Mouse (Mus musculus): ENCODE measurements around the gene Kars.

Kars gene

DNA sequence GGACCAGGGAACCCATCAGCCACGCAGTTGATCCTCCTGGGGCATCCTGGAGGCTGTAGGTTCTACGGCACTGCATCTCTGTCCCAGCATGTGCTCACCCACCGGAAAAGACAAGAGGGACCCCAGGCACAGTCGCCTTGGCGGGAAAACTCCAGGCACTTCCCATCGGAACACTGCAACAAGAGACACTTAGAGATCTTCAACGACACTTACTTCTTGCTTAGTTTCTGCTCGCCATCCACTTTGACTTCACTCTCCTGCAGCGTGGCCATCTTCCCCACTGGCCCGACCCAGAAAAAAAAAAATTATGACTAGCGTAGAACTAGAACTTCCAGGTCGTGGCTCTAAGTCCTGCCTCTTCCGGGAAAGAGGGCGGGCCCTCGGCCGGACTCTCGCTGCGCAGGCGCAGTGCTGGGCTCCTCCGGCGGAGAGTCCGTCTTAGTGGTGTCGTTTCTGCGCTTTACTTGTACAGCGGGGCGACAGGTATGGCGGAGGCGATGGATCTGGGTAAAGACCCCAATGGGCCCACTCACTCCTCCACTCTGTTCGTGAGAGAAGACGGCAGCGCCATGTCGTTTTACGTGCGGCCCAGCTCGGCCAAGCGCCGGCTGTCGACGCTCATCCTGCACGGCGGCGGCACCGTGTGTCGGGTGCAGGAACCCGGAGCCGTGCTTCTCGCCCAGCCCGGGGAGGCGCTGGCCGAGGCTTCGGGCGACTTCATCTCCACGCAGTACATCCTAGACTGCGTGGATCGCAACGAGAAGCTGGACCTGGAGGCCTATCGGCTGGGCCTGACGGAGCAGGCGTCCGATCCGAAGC, at the start of gene Kars, which contains the start of gene Terf2ip:
Kars (minus strand) TSS at position 327 of the 819 bp plus-strand sequence.
Terf2ip (plus strand) TSS at position 402 of the 819 bp plus-strand sequence.
- ATAC-seq (ENCODE audit: low TSS enrichment), result peak; percentile 96

DNA sequence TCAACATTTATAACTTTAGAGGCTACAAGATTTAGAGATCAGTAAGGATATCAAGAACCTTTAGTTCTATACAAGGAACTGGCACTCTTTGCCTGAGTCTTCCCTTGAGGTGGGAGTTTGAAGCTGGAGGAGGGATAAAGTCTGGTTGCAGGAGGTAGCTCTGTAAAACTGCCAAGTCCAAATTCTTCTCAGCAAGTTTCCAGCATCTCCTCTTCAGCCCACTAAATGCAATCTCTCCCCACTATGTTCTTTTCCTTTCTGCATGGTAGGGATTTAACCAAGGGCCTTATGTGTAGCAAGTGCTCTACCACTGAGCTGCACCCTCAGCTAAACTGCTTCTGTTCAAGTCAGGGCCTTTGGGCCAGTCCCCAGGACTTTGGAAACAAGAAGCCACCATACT, 43.3 kb upstream of the Kars start:
- ATAC-seq (ENCODE audit: low TSS enrichment), result peak; percentile 94

DNA sequence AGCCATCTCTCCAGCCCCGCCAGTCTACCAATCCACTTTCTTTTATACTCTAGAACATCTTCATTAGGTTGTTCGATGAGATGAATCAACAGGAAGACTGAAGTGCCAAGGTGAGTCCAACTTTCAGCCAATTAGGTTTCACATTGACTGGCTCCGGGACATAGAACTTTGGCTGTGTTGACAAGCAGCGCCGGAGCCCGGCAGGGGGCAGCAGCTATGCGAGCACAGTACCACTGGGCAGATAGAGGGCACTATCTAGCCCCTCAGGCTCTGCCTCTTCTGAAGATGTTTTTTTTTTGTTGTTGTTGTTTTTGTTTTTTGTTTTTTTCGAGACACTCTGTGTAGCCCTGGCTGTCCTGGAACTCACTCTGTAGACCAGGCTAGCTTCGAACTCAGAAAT, 40.4 kb upstream of the Kars start:
- ATAC-seq (ENCODE audit: low TSS enrichment), result no peak

DNA sequence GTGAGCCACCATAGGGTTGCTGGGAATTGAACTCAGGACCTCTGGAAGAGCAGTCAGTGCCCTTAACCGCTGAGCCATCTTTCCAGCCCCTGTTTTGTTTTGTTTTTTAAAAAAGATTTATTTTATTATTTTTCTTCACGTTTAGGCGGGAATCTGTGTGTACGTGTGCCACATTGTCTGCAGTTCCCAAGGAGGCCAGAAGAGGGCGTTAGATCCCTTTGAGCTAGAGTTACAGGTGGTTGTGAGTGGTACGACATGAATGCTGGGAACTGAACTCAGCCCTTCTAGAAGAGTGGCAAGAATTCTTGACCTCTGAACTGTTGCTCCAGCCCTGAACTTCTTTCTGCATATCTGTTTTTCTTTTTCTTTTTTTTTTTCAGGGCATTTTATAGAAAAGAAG, 38.9 kb upstream of the Kars start:
- no peak for ATAC-seq (ENCODE audit: low TSS enrichment)

DNA sequence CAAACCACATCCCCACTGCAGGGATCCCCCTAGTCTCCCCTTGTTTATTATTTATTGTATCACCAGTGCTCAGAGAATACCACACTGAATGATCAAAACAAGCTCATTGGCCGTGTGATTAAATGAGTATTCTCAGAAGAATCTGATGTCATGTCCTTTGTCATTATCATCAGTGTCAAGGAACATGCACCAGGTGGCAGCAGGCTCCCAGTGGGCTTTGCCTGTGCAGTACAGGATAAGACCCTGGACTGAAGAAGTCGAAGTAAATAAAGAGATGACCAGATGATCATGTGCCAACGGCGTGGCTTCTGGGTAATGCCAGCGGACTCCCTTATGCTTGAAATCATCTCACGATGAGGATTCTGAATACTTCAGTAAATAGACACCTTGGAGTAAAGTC, 37.2 kb upstream of the Kars start:
- ATAC-seq (ENCODE audit: low TSS enrichment), result no peak

DNA sequence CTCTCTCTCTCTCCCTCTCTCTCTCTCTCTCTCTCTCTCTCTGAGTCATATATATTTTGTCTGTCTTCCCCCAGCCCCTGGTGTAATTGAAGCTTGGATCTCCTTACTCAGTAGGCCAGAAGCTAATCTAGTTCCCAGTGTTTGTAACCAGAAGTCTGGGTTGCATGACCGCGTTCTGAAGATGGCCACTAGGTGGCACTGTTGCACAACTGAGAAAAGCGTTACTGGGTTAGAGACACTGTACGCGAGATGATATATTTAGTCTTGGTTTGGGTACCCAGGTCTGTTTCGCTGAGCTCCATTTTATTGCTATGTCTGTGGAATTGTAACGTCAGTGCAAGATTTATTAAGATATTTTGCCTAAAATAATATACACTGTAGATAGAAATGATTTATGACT, 34.8 kb upstream of the Kars start:
- peak; percentile 99 for ATAC-seq (ENCODE audit: low TSS enrichment)

DNA sequence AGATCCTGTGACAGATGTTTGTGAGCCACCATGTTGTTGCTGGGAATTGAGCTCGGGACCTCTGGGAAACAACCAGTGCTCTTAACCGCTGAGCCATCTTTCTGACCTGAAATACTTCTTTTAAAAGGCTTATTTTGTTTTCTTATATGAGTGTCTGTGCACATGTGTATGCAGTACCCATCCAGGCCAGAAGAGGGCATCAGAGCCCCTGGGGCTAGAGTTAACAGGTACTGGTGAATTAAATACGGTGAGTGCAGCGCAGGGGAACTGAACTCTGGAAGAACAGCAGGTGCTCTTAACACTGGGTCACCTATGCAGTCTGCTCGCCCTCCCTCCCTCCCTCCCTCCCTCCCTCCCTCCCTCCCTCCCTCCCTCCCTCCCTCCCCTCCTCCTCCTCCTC, 34.1 kb upstream of the Kars start:
- no peak for ATAC-seq (ENCODE audit: low TSS enrichment)

DNA sequence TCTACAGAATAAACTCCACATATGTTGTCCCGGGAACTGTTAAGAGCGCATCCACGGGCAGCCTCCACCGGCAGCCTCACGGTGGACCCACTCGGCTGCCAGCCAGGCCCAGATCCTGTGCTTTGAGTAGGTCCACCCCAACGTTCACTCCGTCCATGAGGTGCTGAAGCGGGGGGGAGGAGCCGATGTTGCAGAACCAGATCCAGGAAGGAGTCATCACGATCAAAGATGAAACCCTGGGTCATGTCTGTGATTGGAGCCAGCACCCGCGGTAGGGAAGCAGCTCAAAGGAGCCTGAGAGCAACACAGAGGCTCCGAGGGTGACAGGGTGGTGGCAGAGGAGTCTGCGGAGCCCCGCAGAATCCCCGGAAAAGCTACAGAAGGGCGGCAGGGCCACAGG, 26.4 kb upstream of the Kars start:
- ATAC-seq (ENCODE audit: low TSS enrichment), result no peak

DNA sequence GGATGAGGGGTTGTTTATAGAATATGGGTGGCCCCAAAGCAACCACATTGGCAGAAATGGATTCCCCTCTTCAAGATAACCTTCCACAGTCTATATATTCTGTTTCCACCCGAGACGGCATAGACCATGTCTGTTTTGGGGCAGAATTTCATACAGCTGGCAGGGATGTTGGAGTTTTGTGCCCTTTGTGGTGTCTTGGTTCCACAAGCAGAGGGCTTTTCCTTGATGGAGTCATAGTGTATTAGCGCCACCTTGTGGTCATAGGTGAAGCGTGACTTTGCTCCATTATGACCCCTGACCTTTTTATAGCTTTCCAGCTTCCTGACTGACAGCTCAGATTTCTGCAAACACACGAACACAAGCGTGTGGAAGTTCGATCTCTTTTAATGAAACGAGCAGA, 23.5 kb upstream of the Kars start:
- ATAC-seq (ENCODE audit: low TSS enrichment), result peak; percentile 85

DNA sequence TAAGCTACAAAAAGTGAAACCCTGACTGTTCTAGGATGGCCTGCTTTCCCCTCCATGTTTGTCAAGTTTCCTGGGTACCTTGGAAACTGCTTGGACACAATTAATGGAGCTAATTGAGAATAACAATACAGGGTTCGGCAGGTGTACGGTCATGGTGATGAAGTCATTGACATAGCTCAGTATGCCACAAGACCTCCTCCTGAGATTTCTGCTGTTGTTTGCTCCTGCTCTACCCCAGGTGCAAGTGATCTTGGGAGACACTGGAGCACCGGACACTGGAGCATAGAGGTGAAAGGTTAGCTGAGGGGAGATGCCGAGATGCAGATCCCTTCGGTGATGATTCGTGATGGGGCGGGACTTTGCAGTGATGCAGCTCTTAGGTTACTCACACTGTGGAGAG, 21.9 kb upstream of the Kars start:
- no peak for ATAC-seq (ENCODE audit: low TSS enrichment)

DNA sequence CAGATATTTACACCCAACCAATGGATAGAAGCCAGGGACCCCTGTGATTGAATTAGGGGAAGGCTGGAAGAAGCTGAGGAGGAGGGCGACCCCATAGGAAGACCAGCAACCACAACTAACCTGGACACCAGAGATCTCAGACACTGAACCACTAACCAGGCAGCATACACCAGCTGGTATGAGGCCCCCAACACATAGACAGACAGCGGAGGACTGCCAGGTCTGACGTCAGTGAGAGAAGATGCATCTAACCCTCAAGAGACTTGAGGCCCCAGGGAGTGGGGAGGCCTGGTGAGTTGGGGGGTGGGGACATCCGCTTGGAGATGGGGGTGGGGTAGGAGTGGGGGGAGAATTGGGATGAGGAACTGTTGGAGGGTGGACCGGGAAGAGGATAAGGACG, 19.5 kb upstream of the Kars start:
- ATAC-seq (ENCODE audit: low TSS enrichment), result no peak

DNA sequence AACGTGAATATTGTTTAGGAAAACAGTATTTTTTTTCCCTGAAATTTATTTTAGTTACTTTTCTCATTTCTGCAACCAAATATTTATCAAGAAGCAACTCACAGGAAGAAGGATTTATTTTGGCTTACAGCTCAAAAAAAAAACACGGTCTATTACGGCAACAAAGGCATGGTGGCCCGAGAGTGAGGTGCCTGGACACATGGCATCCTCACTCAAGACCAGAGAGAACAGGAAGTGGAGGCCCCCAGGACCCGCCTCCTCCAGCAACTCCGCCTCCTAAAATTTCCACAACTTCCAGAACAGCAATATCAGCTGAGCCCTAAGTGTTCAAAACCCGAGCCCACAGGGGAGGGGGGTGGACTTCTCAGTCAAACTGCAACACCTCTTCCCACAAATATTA, 18.3 kb upstream of the Kars start:
- no peak for ATAC-seq (ENCODE audit: low TSS enrichment)

DNA sequence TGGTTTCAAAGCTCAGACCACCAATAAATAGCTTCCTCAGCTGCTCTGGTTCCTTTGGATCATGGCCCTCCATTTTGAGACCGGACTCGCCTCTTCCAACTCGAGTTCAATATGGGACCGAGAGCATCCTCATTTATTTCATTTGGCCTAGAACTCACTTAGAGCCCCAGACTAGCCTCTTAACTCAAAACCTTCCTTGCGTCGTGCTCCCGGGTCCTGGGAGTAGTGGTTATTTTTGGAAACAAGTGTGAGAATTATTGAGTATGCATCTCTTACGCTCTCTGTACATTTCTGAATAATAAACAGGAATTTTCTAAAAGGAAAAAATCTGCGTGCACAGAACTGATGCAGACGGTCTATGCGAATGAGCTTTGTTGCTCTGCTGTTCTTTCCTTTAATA, 3.8 kb upstream of the Kars start, which contains the start of gene Gm6793:
Gm6793 (minus strand) TSS at position 101 of the 400 bp plus-strand sequence.
- no peak for ATAC-seq (ENCODE audit: low TSS enrichment)

DNA sequence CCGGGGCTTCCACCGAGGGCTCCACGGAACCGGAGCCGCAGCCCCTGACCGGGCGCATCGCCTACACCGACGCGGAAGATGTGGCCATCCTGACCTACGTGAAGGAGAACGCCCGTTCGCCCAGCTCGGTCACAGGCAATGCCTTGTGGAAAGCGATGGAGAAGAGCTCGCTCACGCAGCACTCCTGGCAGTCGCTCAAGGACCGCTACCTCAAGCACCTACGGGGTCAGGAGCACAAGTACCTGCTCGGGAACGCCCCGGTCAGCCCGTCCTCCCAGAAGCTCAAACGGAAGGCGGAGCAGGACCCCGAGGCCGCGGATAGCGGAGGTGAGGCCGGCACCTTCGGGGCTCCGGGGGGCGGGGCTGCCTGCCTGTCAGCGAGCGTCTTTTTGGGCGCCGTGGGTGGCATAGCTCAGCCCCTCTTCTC, 706 bp upstream of the Kars start:
- peak; percentile 32; the same call in 1 of the 2 replicates for ATAC-seq (ENCODE audit: low TSS enrichment)

DNA sequence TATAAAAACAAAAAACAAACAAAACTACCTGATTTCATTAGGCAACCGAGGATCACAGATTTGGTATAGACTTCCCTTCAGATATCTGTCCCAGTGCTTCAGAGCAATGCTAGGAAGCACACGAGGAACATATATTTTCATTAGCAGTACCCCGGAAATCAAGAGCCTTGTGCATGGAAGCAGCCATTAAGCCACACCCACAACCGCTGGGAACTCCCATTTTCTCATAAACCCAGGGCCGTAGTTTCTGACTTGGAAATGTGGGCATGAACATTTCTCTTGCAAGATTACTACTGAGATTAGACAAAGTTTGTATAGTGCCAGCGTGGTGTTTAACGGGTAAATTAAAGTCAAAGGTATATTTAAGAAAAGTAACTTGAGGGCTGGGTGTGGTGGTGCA, 1.6 kb downstream of the Kars start:
- ATAC-seq (ENCODE audit: low TSS enrichment), result no peak

DNA sequence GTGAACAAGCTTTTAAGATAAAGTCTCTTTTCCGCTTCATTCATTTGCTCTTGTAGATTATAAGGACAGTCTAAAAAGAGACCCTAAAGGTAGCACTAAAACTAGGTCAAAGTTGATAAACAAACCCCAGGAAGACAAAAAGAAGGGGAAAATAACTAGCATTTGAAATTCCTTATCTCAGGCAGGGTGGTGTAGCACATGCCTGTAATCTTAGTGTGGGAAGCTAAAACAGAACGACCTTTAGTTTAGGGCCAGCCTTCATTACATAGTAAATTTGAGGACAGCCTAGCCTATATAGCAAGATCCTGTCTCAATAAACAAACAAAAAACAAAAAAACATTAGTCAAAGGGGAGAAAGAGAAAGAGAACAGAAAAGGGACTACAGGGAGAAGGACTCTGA, 3.5 kb downstream of the Kars start:
- ATAC-seq (ENCODE audit: low TSS enrichment), result no peak

DNA sequence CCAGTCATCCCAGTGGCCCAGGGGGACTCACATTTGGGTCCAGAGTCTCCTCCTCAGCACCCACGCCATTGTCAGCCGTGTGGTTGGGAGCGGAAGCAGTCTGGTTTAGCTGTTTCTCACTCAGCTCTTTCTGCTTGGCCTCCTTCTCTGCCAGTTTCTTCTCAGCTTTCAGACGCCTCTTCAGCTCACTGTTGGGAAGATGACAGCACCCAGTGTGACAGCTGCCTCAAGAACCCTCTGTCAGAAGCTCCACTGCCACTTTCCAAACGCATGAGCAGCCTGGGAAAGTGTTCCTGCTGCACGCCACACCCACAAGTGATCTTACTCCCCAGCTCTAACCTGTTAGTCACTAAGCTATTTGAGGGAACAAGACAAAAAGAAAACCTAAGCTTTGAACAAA, 5.5 kb downstream of the Kars start:
- peak; percentile 99 for ATAC-seq (ENCODE audit: low TSS enrichment)

DNA sequence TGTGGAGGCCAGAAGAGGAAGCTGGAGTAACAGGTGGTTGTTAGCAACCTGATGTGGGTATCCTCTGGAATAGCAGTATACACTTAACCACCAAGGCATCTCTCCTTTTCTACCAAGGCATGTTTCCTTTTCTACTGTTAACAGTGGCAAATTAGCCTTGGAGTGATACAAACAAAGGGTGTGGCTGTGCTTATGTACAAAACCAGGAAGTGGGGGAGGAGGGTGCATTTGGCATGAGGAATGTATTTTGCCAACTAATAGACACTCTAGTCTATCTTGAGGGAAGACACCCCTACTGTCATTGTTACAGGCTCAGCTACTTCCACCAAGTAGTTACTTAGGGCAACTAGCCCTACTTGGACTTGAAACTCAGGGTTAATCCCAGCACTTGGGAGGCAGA, 6.4 kb downstream of the Kars start:
- no peak for ATAC-seq (ENCODE audit: low TSS enrichment)

DNA sequence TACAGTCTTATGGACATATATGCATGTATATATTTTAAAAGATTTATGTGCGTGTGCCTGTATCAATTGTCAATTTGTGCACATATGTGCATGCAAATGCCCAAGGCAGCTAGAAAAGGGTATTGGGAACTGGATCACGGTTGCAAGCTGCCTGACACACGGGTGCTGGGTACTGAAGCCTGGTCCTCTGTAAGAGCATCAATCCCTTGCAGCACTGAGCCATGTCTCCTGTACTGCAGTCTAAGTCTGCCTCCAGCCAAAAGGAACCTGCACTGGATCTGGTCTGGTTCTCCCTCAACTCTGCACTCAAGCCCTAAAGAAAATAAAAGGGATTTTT, 18.5 kb downstream of the Kars start:
- ATAC-seq (ENCODE audit: low TSS enrichment), result no peak

DNA sequence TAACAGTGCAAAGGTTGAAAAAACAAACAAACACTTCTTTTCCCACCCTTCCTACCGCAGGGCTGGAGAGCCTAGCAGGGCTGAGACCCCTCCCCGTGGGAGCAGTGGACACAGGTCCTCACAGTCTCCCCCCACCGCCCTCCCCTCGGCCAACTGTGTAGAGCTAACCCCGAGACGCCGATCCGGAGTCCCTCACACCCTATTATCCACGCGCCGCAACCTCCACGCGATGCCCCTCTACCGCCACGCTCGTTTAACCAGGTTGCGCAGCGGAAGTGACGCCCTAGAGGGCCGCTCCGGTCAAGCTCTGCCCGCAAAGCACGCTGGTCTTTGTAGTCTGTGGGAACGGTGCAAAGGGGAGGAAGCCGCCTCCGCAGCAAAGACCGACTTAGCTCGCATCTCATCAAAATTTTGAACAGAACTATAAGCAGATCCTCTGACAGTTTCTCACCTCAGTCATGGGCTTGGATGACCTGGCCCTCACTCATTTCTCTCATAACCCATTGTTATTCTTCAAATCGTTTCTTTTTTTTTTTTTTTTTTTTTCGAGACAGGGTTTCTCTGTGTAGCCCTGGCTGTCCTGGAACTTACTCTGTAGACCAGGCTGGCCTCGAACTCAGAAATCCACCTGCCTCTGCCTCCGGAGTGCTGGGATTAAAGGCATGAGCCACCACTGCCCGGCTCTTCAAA, 19.0 kb downstream of the Kars start, which contains the start of gene Adat1:
Adat1 (minus strand) TSS at position 290 of the 690 bp plus-strand sequence.
- peak; percentile 96 for ATAC-seq (ENCODE audit: low TSS enrichment)

DNA sequence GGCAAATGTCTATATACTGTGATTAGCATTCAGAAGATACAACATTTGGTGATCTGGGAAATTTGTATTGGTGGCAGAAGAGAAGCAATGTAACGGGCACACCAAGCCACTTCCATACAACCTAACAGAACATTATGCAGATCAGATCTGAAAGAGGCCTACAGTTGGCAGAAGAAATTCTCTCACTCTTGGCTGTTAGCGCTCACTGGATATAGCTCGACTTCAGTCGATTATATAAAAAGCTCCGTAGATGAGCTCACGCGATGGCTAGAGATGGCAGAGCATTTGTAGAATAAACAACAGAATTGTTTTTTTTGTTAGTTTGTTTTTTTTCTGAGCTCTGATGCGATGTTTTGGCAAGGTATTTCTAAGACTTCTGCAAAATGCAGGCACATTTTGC, 19.8 kb downstream of the Kars start:
- peak; percentile 42 for ATAC-seq (ENCODE audit: low TSS enrichment)

DNA sequence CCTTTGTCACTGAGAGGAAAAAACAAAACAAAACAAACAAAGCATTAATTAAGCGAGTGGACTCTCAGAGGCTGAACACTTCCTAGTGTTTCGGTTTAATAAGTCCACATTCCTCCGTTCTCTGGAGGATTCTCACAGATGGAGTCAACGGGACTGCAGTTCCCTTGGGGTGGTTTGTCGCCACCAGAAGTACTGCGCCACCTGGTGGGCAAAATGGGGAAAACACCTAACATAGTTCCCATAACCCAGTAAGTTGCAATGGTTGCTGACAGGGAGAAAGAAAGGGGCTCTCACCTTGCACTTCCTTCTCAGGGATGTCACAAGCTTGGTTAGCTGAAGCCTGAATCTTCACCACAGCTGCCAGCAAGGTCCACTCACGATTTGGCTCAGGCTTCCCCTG, 21.2 kb downstream of the Kars start:
- ATAC-seq (ENCODE audit: low TSS enrichment), result peak; percentile 45

DNA sequence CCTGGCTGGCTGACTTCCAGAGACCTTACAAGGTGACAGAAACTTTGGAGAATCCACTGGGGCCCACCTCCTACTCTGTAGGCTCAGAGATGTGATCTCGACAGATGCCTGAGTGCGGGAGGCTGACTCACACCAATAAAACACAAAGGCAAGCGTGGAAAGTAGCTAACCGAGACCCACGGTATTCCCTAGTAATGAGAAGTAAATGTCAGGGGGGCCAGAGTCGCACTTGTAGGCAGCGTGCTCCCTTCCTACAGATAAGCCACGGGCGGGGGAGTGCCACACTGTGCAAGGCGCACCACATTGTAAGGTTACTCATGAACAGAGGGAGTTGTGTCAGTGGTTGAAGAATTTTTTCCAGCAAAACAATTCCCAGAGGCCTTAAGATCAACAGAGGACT, 26.6 kb downstream of the Kars start:
- ATAC-seq (ENCODE audit: low TSS enrichment), result peak; percentile 50
